Mouse (Mus musculus) embryonic fibroblast, embryonic 13.5 days (primary cell): ENCODE data around the gene Dclre1c.

Experiments used
- CTCF ChIP-seq: IDR thresholded peaks from 2 replicates; pipeline ENCODE4 v1.5.1; 2011; ENCODE audit warnings: mild to moderate bottlenecking, control low read depth, low read length, moderate library complexity, borderline replicate concordance; ENCODE audit not compliant: insufficient read depth
- POLR2A ChIP-seq: IDR thresholded peaks from 2 replicates; pipeline ENCODE4 v1.6.1; 2011; ENCODE audit warnings: low read depth, mild to moderate bottlenecking, control low read depth, low read length, moderate library complexity

DNA sequence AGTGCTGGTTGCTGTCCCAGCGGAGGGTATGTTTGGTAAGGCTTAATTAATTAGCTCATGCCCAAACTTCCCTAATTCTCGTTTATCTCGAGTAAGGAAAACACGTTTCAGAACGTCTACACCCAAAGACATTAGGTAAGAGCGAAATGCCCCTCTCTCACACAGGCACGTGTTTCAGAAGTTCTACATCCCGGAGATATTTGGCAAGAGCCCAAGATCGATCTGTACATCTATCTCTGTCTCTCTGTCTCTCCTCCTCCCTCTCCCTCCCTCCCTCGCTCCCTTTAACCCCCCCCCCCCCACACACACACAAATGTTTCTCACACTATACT is 614 bp downstream of the Dclre1c start:
- no peak for TF ChIP-seq CTCF
- TF ChIP-seq POLR2A: no peak
